Mouse (Mus musculus) duodenum, adult 2 months (tissue): ENCODE results near the gene Agt. TPM values are rescaled to one million over a fixed set of nuclear protein-coding genes. Genes with fewer than 3 reads are reported as not detected.

Experiments used
- polyA plus RNA-seq: library from polyadenylated mRNA; depleted of rRNA; stranded (reverse); fragments of >200 nt; gene quantifications from 2 replicates; pipeline ENCODE4 v1.2.3, GENCODE M21; 2012; ENCODE audit warnings: low replicate concordance; rRNA removed

Gene Agt
- polyA plus RNA-seq: 12.7 and 22.0 TPM in 2 replicates

GRCm38 (mm10) chr8:124569593-124569992, at the start of gene Agt:
TSS of gene Agt (minus strand) at chr8:124569706.

GRCm38 (mm10) chr8:124575811-124576210, 6.3 kb upstream of the Agt start, which contains the start of gene Capn9:
TSS of gene Capn9 (plus strand) at chr8:124576111.

GRCm38 (mm10) chr8:124520249-124521080, 49.0 kb downstream of the Agt start, which contains the start of gene Cog2:
TSS of gene Cog2 (plus strand) at chr8:124520767.

Other genes with a start within 250 kb of the Agt start
- gene Pgbd5, start 130.0 kb downstream of the Agt start, polyA plus RNA-seq: 2.8 and 4.6 TPM in 2 replicates
- gene Cog2, start 48.9 kb downstream of the Agt start, polyA plus RNA-seq: 9.4 and 10.7 TPM in 2 replicates
- gene Capn9, start 6.4 kb upstream of the Agt start, polyA plus RNA-seq: 7.9 and 15.9 TPM in 2 replicates
- gene 2310022B05Rik, start 93.7 kb upstream of the Agt start, polyA plus RNA-seq: 17.5 and 26.0 TPM in 2 replicates
- gene Ttc13, start 152.3 kb upstream of the Agt start, polyA plus RNA-seq: 9.7 and 10.0 TPM in 2 replicates
- gene Arv1, start 152.4 kb upstream of the Agt start, polyA plus RNA-seq: 4.6 and 5.8 TPM in 2 replicates
- 1.0 and 1.4 TPM in 2 replicates for gene Fam89a, start 182.1 kb upstream of the Agt start, polyA plus RNA-seq
- 0.09 and 0.12 TPM in 2 replicates for gene Trim67, start 223.4 kb upstream of the Agt start, polyA plus RNA-seq